ENCODE assay signal across 9 mouse cellular contexts in genomic region chr15:57162401-57163343, GRCm38 (mm10).
DNase-seq lines count a peak whose midpoint lies in the region; ATAC-seq and TF ChIP-seq lines count a peak whose summit lies in the region.
"Had no signal": no experiment of that assay in that cellular context is flagged by ENCODE, and none has a peak within 500 bp of the region (broad histone marks: within the 10 kb centered on the region; RNA-seq: fewer than 3 reads in every experiment).

No protein-coding gene starts in this region.

- peak overlapping the region; percentile 40; the same call in 1 of the 2 replicates for H3K27ac ChIP-seq in midbrain, embryonic 13.5 days

- 0 out of 2 replicates have a peak, but pooled peaks cover 2% of the 10 kb centered on the region for H3K27me3 ChIP-seq in midbrain, embryonic 13.5 days

- no peaks in the 10 kb centered on the region for H3K9me3 ChIP-seq in midbrain, embryonic 13.5 days

- DNase-seq in brain, embryonic 14.5 days (ENCODE audit: low read depth), result peak; percentile 86
- peak; percentile 76 to 82 for DNase-seq in cerebellum, postnatal 25 days
- peak; percentile 57 for DNase-seq in forelimb bud, embryonic 11.5 days (ENCODE audit: low read depth, low spot score)
- DNase-seq in urinary bladder, postnatal 4 days (ENCODE audit: low spot score in 2 of 2), result no peak
- no peak for DNase-seq in lung, postnatal 36 days
- no peak for DNase-seq in adrenal gland, postnatal 36 days
- DNase-seq in ovary, postnatal 10 days (ENCODE audit: low spot score), result no peak
- DNase-seq: gastrocnemius, postnatal 14 days had no signal

- H3K4me3 ChIP-seq in midbrain, embryonic 13.5 days (replicated peaks), result no peak overlapping the region

- no peak overlapping the region for H3K4me2 ChIP-seq in midbrain, embryonic 13.5 days (replicated peaks)

- H3K4me1 ChIP-seq in midbrain, embryonic 13.5 days (replicated peaks), result peaks cover 9% of the 10 kb centered on the region

- no peak overlapping the region for H3K9ac ChIP-seq in midbrain, embryonic 13.5 days (replicated peaks)

- ATAC-seq in midbrain, embryonic 13.5 days, result peak; percentile 77

- no peaks in the 10 kb centered on the region for H3K36me3 ChIP-seq in midbrain, embryonic 13.5 days

- TF ChIP-seq POLR2A in brain, embryonic 14.5 days (IDR thresholded peaks at IDR 0.05; ENCODE audit: borderline replicate concordance, extremely low read depth, insufficient read depth, insufficient read length, poor library complexity, severe bottlenecking), result no peak

- no peak for TF ChIP-seq CTCF in brain, embryonic 14.5 days (IDR thresholded peaks at IDR 0.05; ENCODE audit: borderline replicate concordance, extremely low read depth, insufficient read depth, insufficient read length)

- 31% methylated on average over 12 of the region's 12 CpGs for WGBS in midbrain, embryonic 13.5 days

Comparison
In these comparisons a context has a peak if more than half of its experiments do, and no peak if none do; other contexts are left out.
1. DNase-seq: peak in brain, embryonic 14.5 days (single experiment), cerebellum, postnatal 25 days (2 of 2) and forelimb bud, embryonic 11.5 days (single experiment); none in urinary bladder, postnatal 4 days (0 of 2), lung, postnatal 36 days (single experiment), adrenal gland, postnatal 36 days (0 of 2) and ovary, postnatal 10 days (single experiment).